Mouse (Mus musculus): ENCODE measurements around the gene Srrd.

The Srrd gene

DNA sequence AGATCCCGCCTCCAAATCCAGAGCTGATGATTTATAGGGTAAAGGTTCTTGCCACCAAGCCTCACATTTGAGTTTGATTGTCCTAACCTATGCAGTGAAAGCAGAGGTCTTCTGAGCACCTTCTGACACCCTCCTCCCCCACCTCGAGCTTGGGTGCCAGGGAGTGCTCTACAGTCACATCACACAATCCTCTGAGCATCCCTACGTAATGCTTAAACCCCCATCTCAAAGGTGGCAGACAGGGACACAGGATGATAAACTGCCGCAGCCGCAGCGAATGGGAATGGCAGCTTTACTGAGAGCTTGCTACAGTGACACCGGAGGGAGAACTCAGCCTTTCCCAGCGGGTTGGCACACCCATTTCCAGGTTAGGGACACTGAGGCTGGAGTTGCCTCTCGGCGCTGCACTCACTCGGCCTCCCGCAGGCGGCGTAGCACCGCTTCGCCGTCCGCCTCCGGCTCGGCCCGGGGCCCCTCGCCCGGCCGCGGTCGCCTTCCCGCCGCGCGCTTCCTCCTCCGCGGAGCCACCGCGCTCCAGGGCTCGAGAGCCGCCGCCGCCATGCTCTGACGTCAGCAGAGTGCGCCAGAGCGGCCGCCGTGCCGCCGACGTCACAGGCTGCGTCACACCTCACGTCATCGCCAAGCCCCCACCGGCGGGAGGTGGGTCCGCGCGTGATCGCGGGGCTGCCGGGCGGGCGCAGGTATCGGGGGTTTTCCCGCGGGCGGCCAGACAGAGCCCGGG lies at the start of gene Srrd, which contains the start of gene Hps4:
Srrd (minus strand) TSS at position 578 of the 742 bp plus-strand sequence.
Hps4 (plus strand) TSS at position 621 of the 742 bp plus-strand sequence.
- peak; percentile 77 to 89 for DNase-seq (ENCODE audit: low spot score in 2 of 2)

DNA sequence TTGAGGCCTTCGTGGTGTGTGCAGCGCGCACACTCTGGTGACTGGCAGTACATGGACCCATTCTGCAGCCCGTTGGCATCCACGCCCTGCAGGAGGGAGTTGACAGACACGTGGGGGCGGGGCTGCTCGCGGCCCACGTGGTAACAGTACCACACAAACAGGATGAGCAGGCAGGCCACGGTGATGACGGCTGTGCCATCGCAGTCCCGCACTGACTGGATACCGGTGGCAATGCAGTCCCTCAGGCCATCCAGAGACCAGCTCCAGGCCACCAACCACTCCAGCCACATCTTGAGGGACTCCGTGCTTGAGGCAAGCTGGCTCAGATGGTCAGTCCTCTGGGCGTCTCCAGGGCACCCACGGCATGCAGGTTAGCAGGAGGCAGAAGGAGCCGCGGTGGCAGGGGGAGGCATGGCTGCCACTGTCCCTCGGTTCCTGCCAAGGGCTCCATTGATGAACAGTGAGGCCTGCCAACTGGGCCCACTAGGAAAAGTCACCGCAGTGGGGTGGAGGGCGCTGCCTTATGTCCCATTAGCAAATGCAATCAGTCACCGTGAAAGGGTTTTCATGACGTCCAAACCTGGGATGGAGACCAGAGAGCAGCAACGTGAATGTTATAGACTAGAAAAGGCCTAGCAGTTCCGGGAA lies 49.0 kb upstream of the Srrd start:
- DNase-seq (ENCODE audit: low spot score in 2 of 2) = no peak

DNA sequence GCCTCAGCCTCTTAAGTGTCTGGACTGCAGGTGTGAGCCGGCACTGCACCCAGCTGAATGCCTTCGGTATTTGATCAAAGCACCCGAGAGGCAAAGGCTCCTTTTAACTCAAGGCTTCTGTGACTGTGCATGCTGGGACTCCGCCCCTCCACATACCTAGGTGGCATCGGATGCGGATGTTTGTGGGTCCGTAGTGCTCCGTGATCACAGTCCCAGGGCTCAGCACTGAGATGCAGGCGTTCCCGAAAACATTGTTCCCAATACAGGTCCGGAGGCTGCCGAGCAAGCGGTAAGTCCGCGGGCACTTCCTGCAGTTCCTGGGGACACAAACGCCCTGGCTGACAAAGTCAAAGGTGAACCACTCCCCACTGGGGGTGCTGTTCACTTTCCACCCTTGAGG lies 48.2 kb upstream of the Srrd start:
- no peak for DNase-seq (ENCODE audit: low spot score in 2 of 2)

DNA sequence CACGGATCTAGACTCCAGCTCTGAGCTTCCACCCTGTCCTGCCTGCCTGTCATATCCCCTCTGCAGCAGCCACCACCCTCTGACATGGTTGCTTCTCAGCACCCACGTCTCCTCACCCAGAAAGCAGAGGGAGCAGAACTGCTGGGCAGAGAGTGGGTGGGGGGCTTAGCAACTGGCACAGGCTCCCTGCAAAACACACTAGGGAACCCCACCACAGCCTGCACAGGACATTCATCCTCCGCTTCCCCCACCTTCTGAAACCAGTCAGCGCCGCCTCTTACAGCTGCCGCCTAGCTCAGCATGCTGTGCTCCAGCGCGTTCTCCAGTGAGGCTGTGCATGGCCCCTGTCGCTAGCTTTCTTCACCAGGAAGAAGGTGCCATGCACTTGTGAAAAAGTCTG lies 46.5 kb upstream of the Srrd start:
- DNase-seq (ENCODE audit: low spot score in 2 of 2) = no peak

DNA sequence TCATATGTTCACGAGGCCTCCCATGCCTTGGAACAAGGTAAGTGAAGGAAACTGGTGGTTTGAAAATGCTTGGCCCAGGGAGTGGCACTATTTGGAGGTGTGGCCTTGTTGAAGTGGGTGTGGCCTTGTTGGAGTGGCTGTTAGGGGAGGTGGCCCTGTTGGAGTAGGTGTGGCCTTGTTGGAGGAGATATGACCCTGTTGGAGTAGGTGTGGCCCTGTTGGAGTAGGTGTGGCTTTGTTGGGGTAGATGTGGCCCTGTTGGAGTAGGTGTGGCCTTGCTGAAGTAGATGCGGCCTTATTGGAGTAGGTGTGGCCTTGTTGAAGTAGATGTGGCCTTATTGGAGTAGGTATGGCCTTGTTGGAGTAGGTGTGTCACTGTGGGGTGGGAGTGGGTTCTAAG lies 43.1 kb upstream of the Srrd start:
- DNase-seq (ENCODE audit: low spot score in 2 of 2) = no peak

DNA sequence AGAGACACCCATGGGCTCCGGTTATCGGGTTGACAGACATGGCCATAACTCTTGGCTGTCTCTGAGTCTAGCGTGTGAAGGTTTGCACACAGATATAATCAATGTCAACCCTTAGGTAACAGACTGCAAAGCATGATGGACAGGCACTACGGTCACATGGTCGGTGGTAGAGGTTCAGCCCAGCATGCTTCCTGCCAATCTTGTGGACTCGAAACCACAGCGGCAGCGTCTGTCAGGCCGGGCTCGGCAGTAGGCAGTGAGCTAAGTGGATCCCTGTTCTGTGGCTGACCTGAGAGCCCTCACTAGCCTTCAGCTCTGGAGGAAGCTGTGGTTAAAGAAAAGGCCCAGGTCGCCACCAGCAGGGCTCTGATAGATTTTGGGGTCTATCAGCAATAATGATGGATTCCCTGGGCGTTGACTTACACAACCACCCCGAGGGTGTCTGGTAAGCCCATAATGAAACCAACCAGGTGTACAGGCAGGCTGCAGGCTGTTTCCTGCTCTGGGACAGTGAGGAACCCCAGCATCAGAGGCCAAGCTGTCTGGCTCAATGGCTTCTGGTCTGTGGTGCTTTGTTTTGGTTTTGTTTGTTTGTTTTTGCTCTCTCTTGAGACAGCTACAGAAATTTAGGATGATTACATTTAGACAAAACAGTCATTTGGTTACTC lies 42.1 kb upstream of the Srrd start:
- DNase-seq (ENCODE audit: low spot score in 2 of 2) = no peak

DNA sequence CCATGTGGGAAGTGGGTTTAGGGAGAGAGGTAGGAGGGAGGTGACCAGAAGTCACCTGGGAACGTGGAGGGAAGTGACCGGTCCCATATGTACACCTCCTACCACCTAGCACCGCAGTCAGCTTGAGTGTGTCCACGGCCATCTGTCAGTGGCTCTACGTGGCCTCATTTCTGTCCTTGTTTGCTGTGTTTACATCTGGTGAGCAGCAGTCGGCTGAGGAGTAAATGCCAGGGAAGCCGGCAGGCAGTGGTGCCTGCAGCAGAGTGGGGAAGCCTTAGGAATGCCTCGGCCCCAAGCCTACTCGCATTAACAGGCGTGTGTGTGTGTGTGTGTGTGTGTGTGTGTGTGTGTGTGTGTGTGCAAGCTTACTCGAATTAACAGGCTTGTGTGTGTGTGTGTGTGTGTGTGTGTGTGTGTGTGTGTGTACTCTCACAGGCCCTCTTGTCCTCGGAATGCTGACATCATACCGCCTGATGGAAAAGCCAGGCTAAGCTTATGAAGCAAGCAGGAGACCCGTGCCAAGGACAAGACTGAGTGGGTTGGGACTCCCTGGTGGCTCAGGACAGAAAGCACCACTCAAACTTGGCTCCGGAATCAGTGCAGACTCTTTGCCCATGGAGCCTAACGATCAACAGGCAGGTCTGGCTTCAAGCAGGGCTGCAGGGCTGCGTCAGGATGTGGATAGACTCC lies 39.9 kb upstream of the Srrd start:
- no peak for DNase-seq (ENCODE audit: low spot score in 2 of 2)

DNA sequence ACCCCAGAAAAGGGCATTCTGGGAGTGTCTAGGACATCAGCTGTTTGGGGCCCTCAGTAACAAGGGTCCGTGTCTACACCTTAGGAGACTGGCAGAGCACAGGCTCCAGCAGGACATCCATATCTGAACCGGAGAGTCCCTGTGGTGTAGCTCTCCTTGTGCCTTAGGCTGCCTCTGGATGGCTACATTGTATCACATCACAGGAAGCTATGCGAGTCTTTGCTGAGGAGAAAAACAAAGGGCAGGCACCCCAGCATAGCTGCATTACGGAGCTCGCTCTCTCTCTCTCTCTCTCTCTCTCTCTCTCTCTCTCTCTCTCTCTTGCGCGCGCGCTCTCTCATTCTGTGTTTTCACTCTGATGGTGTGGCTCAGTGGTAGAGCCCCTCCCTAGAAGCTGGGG lies 39.2 kb upstream of the Srrd start:
- DNase-seq (ENCODE audit: low spot score in 2 of 2) = no peak

DNA sequence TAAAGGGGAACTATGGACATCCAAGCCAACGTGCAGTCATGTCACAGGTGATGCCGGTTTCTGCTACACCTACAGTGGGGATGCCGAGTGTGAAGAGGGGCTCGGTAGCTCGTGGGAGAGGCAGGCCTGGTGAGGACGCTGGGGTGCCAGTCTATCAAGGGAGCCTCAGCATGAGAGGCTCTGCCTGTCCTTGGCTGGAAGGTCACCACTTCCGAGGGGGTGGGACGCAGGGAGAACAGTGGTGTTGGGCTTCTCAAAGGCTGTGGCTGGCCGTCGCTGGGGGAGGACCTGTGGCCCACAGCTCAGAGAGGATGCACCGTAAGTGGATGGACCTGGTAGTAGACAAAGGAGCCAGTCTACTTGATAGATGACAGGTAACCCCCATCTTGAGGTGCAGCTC lies 38.3 kb upstream of the Srrd start:
- no peak for DNase-seq (ENCODE audit: low spot score in 2 of 2)

DNA sequence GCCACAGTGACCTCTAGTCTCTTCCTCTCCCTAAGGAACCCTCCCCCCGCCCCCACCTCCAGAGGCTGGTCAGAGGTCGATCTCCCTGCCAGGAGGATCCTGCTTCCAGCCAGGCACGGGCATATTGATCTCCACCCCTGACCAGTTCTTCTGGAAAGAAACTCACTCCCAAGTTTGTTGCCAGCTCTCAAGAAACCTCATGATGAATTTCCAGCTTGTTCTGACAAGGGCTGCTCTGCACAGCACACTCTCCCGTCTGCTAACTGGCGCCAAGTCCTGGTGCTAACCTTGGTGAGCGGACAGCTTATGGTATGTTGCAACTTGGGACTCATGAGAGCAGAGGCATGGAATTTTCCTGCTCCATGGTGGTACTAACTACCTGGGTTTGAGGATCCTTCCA lies 35.9 kb upstream of the Srrd start:
- no peak for DNase-seq (ENCODE audit: low spot score in 2 of 2)

DNA sequence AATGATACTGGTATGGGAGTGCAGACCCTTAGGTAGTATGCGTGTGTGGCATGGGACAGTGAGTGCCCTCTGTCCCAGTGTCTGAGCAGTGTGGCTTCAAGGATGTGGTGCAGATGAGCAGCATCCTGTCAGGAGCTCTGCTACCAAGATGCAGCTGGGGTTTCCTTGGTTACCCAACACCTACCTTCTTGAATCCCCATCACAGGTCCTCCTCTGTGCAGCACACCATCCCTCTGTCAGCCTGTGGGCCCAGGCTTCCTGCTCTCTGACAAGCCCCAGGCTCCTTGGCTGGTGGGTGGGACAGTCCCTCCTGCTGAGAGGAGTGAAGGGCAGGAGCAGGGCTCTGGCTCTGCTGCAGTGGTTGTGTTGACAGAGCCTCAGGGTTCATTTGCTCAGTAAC lies 34.5 kb upstream of the Srrd start:
- DNase-seq (ENCODE audit: low spot score in 2 of 2) = no peak

DNA sequence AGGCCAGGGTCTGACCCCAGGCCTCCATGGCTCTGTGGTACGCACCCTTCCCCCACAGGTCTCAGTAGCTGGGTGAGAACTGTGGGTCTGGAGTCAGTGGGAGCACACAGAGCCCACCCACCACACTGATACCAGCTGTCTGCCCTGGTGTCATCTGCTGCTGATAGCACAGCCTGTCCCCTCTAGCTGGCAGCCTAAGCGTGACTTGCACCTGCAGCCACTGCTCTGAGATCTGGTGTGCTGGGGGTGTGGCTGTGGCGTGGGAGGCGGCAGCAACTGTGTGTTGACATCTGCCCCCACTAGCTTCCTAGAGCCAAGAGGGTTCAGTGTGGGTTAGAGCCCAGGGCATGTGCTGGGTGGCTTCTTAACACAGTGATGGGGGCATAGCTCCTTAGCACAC lies 33.3 kb upstream of the Srrd start:
- DNase-seq (ENCODE audit: low spot score in 2 of 2) = no peak

DNA sequence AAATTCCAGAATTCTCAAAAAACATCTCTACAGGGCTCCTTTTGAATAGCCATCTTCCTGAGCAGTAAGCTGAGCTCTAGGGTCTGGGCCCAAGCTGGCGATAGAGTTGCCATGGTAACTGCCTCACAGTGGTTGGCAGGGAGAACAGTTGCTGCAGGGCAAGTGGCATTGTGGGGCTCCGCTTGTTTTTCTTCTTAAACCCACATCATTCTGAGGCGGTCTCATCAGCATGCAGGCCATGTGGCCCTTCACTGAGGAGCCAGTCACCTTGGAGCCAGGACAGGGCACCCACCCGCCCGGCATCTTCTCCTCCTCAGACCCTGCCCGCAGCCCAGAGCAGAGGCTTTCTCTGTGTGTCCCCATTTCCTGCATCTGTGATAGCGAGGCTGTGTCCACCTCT lies 29.1 kb upstream of the Srrd start:
- no peak for DNase-seq (ENCODE audit: low spot score in 2 of 2)

DNA sequence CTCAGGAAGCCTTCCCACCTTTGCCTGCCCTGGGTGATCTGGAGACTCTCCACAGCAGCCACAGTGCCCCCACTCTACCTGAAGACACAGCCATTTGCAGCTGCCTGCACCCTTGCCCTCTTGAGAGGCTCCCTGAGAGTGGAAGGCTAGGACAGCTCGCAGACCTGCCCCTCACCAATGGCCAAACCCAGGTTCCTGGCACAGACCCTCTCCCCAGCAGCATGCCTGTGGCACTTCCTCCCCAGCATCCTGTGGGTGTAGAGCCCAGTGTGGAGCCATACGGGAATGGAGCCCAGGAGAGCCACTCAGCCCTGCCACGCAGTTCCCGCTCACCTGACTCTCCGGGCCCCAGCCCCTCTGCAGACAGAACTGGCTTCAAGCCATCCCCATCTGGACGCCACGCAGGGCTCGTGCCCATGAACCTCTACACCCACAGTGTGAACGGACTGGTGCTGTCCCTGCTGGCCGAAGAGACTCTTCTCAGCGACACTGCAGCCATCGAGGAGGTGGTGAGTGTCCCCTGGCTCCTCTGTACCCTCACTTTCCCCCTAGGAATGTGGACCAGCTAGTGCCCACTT lies 27.5 kb upstream of the Srrd start:
- DNase-seq (ENCODE audit: low spot score in 2 of 2) = no peak

DNA sequence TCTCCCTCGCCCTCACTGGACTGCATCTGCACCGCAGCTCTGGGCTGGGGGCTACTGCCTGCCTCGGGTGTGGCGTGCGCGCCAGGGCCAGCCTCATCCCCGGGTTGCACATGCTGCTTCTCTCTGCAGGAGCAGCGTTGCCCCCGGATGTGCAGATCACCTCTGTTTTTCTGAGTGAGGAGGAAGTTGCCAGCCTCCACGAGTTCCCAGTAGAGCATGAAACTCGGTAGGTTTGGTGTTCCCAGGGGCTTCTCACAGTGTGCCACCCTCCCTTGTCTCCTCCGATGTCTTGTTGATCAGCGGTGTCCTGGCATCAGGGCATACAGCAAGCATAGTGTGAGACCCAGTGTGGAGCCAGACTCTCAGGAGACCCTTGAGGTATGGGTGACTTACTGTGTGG lies 26.5 kb upstream of the Srrd start:
- peak in 1 of 2 experiments; percentile 13 for DNase-seq (ENCODE audit: low spot score in 2 of 2)

DNA sequence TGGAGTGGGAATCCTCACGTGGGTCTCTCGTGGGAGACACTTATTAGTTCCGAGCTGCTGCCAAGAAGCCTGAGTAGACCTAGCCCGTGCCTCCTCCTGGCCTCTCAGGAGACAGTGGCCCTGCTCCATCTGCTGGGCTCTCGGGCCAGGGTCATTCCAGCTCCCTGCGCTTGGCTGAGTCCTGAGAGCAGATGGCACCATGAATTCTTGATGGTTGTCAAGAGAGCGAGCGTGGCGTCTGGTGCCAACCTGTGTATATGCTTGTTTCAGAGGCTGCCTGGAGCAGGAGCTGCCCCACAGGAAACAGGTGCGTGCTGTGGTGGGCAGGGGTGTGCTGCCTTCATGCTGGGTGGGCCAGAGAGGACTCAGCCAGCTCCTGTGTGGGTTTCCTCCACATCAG lies 25.8 kb upstream of the Srrd start:
- DNase-seq (ENCODE audit: low spot score in 2 of 2) = no peak

DNA sequence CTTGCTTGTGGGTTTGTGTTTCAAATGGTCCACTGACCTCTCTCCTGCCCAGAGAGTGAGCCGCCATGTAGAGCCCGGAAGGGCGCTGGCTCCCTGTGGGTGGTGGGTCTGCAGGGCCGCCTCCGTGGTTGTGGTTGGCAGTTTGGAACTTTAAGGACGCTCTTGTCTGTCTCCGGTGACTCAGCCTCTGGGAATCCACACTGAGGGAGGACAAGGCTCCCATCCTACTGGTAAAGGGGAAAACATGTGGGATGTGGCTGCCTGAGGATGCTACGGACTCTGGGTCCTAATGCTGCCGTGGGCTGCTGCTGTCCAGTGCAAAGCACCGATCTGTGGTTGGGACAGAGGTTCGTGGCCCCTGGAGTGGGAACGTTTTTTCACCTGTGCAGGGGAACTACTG lies 25.1 kb upstream of the Srrd start:
- DNase-seq (ENCODE audit: low spot score in 2 of 2) = no peak

DNA sequence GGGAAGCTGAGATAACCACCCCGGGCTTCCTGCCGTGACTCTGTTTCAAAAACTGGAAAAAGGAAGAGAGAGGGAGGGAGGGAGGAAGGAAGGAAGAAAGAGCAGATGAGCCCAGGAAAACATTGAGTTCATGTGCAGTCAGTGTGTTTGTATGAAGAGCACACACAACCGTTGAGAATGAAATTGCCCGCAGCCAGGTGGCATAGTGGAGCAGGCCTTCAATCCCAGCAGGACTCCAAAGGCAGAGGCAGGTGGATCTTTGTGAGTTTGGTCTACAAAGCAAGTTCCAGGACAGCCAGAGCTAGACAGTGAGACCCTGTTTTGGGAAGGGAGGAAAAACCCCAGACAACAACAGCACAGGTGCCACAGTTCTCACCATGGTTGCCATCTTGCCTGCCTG lies 24.5 kb upstream of the Srrd start:
- DNase-seq (ENCODE audit: low spot score in 2 of 2) = no peak

DNA sequence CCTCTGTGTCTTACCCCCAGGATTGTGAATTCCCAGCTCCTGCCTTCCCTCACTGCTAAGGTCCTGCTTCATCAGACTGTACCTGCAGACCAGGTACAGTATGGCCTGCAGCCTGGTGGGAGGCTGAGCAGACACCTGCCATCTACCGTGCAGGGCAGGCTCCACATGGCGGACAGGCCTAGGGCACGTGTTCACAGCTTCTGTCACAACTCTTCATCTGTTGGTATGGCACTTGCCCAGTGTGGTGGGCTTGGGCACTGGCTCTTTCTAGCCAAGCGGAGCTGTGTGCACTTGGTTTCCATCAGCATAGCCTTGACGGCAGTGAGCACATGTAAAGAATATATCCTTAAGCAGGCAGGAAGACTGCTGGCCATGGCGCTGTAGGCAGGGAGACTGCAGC lies 24.0 kb upstream of the Srrd start:
- no peak for DNase-seq (ENCODE audit: low spot score in 2 of 2)

DNA sequence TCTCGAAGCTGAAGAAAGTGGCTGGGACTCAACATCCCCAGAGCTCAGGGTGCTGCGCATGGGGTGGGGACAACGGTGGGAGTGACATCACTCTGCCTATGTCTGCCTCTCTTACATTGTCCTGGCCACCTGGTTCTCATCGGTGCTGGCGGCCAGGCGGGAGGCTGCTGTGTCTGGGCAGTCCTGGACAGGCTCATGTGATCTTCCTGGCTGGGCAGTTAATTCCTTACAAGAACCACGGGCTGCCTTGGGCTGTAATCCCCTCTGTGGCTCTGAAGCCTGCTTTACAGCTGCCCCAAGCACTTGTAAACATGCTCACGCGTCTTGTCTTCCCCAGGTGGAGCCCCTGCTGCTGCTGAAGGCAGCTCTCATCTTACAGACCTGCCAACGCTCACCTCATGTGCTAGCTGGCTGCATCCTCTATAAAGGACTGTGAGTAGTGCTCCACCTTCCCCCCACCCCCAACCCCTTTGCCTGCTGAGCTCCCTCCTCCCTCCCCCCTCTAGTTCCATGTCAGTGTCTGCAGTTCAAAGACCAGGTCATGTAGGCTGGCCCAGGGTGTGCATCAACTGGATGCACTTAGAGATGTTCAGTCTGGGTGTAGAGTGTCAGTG lies 21.5 kb upstream of the Srrd start:
- DNase-seq (ENCODE audit: low spot score in 2 of 2) = no peak

DNA sequence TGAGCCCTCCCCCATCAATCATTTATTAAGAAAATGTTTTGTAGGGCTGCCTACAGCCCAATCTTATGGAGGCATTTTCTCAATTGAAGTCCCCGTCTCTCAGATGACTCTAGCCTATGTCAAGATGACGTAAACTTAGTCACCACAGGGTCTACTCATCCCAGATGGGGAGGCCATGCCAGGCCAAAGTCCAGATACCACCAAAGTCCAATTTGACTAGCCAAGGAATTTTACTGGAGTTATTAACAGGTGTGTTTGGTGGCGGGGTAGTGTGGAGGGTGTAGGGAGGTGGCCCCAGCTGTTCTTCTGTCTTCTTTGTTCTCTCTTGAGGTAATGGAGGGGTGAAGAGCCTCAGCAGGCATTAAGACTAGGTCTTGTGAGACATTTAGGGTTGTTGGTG lies 17.2 kb upstream of the Srrd start:
- no peak for DNase-seq (ENCODE audit: low spot score in 2 of 2)

DNA sequence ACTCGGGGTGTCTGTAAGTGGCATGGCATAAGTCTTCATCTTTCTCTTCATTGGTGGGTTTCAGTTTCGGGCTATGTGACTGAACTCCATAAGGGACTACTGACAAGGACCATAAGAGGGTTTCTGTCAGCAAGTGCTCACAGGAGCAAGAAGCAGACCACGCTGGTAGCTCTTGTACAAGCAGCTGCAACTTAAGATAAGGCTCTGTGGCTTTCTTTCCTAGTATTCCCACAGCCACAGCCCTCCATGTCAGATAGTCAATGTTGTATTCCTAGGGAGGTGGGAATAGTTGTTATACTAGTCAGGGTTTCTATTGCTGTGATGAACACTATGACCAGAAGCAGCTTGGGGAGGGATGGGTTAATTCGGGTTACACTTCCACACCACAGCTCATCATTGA lies 16.7 kb upstream of the Srrd start:
- no peak for DNase-seq (ENCODE audit: low spot score in 2 of 2)

All from thymus, postnatal 10 days (tissue).